Mouse (Mus musculus) adrenal gland, adult (tissue): ENCODE measurements around the gene D2hgdh.
A peak's percentile ranks its signal among the peaks of the same experiment; 100 is the strongest.
"Not testable (repeated sequence)": the region's sequence is repeated elsewhere in the genome, so short reads cannot be mapped to it uniquely, and the experiment has no call there.

Experiments used
- DNase-seq, 2 experiments: peaks; one replicate each; pipeline ENCODE4 v3.0.0; 2022 to 2023; ENCODE audit warnings: low spot score in 1 of 2; ENCODE audit not compliant: inconsistent age in 2 of 2

D2hgdh gene

DNA sequence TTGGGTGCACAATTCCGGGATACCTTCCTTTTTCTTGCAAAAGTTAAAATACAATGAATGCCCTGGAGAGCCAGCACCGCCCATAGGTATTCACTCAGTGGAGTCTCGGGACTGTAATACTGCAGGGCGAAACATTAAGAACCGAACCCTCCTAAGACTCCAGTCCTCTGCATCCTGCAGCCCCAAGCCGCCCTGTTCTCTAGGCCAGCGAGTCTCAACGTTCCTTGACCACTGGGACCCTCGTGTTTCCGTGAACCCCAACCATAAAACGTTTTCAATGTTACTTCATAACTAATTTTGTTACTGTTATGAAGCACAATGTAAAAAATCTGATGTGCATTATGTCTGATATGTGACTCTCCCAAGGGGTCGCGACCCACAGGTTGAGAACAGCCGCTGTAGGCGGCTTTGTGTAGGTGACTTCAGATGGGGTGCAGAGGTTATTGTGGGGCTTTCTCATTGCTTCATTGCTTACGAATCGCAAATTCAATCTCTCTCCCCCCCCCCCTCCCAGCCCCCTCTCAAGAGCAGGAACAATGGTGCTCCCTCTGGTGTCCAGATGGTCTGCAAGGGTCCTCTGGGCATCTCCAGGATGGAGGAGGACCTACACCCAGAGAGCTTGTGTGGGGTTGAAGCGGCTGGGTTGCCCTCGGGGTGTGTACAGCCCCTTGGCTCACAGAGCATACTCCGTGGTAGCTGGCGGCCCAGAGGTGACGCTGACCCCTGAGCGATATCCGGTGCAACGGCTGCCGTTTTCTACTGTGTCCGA is 1.2 kb downstream of the D2hgdh start:
- peak in 1 of 2 experiments; percentile 44 for DNase-seq

- DNase-seq: peak; percentile 45 to 64
Measured at GRCm38 (mm10) chr1:93826540-93826835, 1.8 kb downstream of the D2hgdh start.

- peak in 1 of 2 experiments; percentile 62 for DNase-seq
Measured at GRCm38 (mm10) chr1:93832754-93833360, 8.1 kb downstream of the D2hgdh start.

- DNase-seq: peak; percentile 11 to 37
Measured at GRCm38 (mm10) chr1:93834671-93835150, 10.0 kb downstream of the D2hgdh start.

- DNase-seq: peak; percentile 21 to 37
Measured at GRCm38 (mm10) chr1:93835211-93835610, 10.5 kb downstream of the D2hgdh start.

GRCm38 (mm10) chr1:93835876-93836531 is 11.3 kb downstream of the D2hgdh start:
- DNase-seq: peak in 1 of 2 experiments; percentile 72

GRCm38 (mm10) chr1:93836532-93836913 is 11.8 kb downstream of the D2hgdh start:
- DNase-seq: peak in 1 of 2 experiments; percentile 21

DNA sequence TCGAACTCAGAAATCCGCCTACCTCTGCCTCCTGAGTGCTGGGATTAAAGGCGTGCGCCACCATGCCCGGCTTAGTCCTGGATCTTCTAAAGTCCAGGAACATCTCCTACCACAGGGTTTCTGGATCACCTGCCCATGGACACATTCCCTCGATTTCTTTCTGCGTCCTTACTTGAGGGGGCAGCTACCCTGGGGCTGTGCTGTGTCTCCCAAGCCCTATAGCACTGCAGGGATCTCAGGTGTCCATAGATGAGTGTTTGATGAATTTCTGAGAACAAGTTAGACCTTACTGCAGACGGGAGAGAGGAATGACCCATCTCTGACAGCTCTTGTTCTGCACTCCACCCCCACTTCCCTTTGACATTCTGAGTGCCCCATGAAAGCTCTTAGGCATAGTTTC is 12.6 kb downstream of the D2hgdh start:
- peak in 1 of 2 experiments; percentile 17 for DNase-seq

- DNase-seq: peak in 1 of 2 experiments; percentile 21
Measured at GRCm38 (mm10) chr1:93838569-93838968, 13.9 kb downstream of the D2hgdh start.

GRCm38 (mm10) chr1:93845766-93846366 is 21.2 kb downstream of the D2hgdh start:
- DNase-seq: not testable (repeated sequence)

DNA sequence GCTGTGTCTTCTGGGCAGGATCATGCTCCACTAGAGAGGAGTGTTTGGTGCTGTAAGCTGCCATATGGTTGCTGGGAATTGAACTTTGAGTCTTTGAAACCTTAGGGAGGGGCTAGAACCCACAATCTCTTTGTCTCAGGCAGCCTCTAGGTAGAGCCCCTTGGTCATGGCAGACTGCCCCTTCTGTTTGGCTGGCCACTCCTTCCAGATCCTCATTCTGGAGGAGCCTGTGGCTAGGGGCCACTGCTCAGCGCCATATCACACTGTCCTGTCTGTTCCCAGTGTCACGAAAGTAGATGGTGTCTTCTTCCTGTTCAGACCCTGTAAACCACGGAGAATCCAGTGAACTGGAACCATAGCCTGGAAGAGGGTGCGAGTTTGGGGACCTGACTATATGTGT is 31.1 kb downstream of the D2hgdh start:
- peak in 1 of 2 experiments; percentile 9 for DNase-seq

GRCm38 (mm10) chr1:93857370-93857769 is 32.7 kb downstream of the D2hgdh start:
- DNase-seq: peak in 1 of 2 experiments; percentile 21

- DNase-seq: peak in 1 of 2 experiments; percentile 59
Measured at GRCm38 (mm10) chr1:93857991-93858390, 33.3 kb downstream of the D2hgdh start.

DNA sequence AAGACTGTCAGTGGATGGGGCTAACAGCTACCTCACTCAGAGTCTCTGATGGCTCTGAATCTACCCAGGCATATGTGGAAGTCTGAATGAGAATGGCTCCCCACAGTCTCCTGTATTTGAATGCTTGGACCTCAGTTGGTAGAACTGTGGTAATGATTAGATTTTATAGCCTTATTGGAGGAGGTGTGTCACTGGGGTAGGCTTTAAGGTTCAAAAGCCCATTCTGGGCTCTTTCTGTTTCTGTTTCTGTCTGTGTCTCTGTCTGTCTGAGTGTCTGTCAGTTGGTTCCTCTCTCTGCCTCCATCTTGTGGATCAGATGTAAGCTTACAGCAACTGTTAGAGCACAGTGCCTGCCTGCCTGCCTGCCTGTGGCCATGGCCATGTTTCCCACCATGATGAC is 34.9 kb downstream of the D2hgdh start:
- DNase-seq: peak in 1 of 2 experiments; percentile 10

DNA sequence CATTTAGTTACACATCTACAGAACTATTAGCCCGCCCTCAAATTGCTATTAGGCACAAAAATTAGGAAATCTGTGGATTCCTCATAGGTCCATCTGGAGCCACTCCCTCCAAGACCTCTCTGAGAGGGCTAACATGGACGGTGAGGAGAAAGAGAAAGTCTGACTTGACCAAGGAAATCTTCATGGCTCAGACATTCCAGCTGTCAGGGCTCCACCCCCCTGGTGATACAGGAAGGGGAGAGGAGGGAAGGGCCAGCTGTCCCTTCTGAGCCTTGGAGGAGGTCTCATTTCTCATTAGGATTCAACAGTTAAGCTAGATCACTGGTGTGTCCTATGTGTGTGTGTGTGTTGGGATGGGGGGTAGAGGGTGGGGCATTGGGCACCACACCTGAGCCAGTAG is 36.3 kb downstream of the D2hgdh start, which contains the start of gene Gal3st2:
Gene Gal3st2 (plus strand): TSS at position 259 of the 400 bp plus-strand sequence.
- DNase-seq: peak in 1 of 2 experiments; percentile 13

- not testable (repeated sequence) for DNase-seq
Measured at GRCm38 (mm10) chr1:93871594-93872105, 46.9 kb downstream of the D2hgdh start.

DNA sequence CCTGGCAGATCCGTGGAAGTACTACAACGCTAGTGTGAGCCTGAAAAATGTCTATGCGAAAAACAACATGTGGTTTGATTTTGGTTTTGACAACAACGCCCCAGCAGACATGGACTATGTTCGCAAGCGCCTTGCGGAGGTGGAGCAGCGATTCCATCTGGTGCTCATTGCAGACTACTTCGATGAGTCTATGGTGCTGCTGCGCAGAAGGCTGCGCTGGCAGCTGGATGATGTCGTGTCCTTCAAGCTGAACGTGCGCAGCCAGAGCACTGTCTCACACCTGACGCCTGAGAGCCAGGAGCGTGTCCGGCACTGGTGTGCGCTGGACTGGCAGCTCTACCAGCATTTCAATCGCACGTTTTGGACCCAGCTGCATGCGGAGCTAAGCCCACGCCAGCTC is 49.7 kb downstream of the D2hgdh start:
- DNase-seq: not testable (repeated sequence)

DNA sequence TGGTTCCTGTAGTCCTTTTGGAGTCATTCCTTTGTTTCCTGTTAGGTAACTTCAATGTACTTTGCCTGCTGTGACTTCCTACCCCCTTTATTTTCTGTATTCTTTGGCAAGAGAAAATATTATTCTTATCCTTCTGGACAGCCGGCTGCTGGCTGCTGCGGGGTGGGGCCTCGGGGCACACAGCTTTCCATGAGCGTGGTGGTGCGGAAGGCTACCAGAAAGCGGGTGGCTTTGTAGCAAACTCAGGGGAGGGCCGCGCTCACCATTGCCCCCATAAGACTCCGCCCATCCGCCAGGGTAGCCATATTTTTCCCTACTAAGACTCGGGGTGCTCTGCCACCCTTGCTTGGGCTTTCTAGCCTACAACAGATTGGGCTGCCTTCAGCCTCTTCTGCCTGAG is 57.1 kb downstream of the D2hgdh start:
- not testable (repeated sequence) for DNase-seq

DNA sequence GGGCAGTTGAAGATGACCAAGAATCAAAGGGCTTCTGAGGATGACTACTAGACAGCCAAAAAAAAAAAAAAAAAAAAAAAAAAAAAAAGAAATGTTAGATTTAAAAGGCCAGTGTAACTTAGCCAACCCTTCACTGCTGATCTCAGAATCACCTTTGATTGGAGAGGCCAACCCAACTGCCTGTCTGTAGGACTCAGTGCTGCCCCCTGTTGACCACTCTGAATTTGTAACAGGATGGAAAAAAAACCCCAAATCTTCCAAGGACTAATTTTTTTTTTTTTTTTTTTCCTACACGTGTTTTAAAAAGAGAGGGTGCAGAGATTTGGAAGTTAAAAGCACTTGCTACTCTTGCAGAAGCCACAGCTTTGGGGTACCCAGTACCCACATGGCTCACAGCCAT is 66.2 kb downstream of the D2hgdh start:
- not testable (repeated sequence) for DNase-seq

DNA sequence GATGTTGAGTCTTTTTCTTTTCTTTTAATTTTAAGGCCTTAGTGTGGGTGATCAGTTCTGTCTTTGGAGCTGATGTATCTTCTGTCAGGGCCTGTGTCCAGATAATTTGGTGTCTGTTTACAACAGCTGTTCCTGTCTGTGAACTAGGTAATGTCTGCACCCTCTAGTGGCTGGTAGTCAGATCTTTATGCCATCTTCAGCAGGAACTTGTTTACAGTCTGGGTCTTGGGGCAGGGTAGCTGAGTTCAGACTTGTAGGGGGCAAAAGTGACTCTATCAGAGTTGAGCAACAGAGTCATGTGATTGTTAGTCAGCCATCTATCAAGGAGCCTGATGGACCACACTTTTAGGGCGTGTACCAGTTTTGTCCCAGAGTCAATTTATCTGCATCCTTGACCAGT is 72.7 kb downstream of the D2hgdh start:
- not testable (repeated sequence) for DNase-seq

DNA sequence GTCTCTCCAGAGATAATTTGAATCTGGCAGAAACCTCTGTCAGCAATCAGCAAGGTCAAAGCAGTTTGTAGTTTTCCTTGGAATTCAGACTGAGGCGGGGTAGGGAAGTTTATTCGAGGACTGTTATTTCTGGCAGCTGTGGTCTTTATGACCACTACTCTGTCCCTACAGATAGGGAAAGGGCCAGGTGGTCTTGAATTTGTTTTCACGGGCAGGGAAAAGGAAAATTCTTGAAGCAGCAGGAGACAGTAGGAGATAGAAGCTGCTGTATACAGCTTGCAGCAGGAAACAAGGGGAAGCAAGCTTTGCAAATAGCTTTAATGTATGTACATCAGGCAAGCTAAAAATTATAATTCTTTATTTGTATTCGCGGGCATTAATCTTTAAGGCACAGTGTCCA is 76.6 kb downstream of the D2hgdh start:
- DNase-seq: peak in 1 of 2 experiments; percentile 75
